Mouse (Mus musculus) mature B cell (primary cell): Measurements from ENCODE around the gene Sergef.

Experiments
- in situ Hi-C: fragments of 300-500 bp; cut with MboI; formaldehyde crosslinking; loops from 2 replicates; pipeline ENCODE4 v1.14.3; 2019

Gene Sergef

DNA sequence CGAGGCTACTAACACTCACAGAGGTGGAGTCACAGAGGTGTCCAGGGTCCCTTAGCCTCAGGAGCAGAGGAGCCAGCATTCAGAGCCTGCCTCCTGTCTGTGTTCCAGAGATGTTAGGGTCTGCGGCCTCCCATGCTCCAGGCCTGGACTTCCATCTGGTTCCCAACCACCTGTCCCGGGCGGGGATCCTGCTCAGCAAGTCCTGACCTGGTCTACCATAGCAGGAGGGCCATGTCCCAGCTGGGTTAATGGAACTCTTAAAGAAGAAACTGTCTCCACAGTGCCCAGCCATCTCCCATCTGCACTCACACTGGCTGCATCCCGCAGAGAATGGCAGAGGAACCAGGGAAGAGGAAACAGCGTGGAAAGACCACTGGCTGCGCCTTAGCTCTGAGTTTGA lies 234.9 kb downstream of the Sergef start:
- in situ Hi-C loops: no loop called here

DNA sequence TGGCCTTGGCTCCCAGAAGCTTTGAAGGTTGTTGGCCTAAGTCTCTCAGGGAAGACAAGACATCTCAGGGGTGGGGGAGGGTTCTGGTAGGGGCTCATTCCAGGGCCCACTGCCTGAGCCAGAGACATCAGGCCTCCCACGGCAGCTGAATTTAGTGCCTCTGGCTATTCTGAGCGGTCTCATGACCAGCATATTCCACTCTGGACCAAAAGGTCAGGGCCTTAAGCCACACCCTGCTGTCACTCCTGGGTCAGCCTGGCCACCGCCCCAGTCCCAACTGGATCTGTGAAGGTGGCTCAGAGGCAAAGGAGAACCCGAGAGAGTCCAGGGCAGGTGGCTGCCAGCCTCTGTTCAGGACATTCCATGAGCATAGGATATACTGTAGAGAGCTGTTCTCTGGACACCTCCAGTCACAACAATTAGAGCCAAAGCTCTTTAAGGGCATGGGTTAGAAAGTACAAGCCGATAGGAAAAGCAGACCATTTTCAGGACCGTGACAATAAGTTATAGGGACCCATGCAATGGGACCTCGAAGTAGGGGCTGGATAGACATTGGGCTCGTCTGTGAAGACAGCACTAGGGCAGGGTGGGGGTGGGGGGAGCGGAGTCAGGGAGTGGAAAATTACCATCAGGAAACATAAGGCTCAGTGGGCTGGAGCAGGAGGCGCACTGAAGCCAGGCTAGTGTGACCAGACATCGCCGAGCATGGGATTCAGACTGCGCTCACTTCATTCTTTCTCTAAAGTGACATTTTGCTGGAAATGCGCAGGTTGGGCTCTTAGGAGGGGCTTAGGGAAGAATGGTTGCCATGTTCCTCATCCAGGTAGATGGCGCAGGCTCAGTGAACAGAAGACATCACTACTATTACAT lies 235.8 kb downstream of the Sergef start:
- in situ Hi-C loops: no loop called here

DNA sequence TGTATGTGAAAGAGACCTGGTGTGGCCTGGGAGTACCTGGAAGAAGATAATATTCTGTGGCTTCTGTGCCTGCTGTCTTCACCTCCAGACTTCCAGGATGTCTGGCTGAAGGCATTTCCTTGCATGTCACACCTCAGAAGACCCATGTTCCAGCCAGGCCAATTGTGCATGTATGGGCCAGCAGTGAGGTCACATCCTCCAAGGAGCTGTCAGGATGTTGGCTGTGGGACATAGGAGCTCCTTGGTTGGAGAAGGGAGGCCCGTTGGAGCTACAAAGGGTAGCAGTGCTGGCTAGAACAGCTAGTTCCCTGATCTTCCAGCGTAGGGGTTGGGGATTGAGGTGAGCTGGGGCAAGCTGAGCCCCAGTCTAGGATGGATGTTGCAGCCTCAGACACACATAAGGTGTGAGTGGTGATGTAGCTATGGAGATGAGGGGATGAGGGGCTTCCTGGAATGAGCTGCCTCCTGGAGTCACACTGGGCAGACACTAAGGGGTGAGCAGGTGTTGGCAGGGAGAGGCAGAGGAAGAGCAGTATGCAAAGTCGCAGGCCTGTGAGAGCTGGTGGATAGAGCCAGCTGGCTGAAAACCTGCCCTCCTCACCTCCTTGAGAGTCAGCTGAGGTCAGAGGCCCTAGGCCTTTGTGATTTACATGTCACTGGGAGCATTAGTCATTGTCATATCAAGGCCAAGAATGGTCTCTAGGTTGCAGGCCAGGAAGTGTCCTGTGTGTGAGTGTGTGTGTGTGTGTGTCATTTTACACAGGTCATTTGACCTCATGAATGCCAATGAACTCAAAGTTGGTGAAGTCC lies 238.0 kb downstream of the Sergef start:
- in situ Hi-C loops: no loop called here

DNA sequence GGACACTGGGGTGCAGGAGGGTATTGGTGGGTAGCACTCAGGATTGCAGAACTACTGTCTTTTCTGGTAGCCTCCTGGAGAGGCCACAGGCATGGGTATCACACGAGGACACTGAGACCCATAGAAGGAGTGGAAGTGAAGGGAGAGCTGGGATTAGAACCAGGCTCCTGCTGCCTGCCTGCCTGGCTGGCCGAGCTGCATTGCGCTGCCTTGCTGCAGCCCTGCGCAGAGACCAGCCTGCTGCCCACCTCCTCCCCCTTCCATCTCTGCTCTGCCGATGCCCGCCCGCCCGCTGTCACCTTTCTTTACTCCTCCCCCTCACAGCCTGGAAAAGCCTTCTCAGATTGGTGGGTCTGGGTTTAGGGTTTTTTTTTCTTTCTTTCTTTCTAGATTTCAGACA lies 239.3 kb downstream of the Sergef start:
- in situ Hi-C loops: no loop called here

DNA sequence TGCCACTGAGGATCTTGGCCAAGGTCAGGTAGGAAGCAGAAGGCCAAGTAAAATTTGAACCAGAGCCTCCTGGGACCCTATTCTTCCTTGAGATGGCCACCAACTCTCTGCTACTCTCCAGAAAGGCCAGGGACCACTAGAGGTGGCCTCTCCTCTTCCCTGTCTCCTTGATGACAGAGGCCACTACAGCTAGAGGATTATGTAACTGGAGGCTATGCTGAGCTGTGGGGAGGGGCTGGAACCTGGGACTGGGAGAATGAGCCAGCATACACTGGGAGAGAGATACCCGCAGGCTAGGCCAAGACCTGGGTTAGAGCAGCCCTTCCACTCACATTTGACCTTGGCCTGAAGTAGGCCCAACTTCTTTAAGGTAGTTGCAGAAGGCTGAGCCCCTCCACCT lies 239.9 kb downstream of the Sergef start:
- in situ Hi-C loops: no loop called here

DNA sequence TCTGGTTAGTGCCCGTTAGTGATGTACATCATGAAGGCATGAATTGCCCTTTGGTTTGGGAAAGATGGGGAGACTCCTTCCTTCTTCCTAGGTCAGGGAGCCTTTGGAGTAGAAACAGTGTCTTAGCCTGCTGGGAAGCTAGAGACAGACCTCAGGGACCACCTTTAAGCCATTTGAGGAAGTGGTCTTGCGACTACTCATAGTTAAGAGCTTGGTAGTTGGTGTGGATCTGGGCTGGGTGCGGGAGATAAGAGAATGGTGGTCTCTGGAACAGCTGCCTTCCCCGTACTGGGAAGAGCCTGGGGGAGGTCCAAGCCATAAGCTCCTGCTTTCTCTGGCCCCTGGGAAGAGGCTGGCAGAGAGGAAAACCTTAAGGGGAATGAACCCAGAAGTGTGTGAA lies 241.0 kb downstream of the Sergef start:
- in situ Hi-C loops: no loop called here

DNA sequence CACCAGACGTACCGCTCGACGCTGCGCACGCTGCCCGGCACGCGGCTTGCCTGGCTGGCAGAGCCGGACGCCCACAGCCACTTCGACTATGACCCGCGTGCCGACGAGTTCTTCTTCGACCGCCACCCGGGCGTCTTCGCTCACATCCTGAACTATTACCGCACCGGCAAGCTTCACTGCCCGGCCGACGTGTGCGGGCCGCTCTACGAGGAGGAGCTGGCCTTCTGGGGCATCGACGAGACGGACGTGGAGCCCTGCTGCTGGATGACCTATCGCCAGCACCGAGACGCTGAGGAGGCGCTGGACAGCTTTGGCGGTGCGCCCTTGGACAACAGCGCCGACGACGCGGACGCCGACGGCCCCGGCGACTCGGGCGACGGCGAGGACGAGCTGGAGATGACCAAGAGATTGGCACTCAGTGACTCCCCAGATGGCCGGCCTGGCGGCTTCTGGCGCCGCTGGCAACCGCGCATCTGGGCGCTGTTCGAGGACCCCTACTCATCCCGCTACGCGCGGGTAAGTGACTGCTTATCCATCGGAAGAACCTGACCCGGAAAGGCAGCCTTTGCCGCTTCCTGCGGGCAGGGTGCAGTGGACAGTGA lies 241.8 kb downstream of the Sergef start:
- in situ Hi-C loops: no loop called here

DNA sequence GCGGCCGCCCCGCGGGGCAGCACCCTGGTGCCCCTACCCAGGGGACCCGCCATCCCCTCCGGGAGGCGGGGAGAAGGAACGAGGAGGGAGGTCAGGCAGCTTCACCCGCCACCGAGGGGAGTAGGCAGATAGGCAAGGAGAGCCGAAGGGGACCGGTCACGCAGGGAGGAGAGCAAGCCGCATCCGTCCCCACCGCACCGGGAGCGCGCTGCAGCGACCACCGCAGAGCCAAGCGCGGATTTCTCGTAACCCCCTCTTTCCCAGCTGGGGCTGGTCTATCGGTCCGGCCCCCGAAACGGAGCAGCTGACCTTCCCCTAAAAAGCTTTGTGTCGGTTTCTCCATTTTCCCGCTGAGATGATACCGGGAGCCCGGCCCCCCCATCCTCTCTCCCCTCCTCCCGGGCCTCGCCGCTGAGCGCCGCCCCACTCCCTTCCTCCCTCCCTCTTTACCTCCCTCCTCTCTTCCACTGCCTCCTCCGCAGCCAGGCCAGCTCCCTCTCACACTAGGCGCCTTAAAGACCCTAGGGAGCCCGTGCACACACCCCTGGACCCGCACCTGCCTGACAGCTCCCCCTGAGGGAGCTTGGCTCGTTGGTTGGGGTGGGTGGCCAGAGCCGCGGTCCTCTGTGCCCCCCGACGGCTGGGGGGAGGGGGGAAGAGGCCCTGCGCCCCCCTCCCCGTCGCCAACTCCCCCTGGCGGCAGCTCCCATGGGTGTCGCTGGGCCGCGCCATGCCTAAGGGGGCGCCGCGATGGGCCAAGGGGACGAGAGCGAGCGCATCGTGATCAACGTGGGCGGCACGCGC lies 242.5 kb downstream of the Sergef start:
- in situ Hi-C loops: no loop called here

DNA sequence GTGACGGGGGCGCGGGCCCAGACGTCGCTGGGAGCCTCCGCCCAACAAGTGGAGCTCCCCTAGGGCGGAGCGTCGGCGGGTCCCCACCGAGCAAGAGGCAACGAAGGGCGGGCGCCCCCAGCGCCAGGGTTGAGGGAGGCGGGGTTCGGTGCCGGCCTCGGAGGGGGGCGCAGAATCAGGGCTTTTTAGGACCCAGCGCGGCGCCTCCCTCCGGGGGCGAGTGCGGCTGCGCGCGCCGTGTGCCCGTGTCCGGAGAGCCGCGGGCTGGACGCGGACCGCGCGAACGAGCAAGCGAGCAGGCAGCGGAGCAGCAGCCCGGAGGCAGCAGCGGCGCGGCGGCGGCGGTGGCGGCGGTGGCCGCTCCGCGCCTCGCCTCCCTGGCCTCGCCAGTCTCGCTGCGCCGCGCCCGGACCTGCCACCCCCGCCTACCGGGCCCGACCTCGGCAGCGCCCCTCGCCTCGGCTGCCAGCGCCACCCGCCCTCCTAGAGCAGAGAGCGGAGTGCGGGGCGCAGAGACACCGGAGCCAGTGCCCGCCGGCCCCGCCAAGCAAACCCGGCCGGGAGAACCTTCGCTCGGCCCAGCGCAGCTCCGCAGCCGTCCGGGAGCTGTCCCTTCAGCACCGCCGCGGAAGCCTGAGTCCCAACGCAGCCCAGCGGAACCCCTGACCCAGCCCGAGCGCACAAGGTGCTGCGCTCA lies 243.2 kb downstream of the Sergef start, which contains the start of gene Kcnc1:
Gene Kcnc1, plus strand, starts transcription at position 267 of the 697 bp plus-strand sequence.
- in situ Hi-C loops: no loop called here

DNA sequence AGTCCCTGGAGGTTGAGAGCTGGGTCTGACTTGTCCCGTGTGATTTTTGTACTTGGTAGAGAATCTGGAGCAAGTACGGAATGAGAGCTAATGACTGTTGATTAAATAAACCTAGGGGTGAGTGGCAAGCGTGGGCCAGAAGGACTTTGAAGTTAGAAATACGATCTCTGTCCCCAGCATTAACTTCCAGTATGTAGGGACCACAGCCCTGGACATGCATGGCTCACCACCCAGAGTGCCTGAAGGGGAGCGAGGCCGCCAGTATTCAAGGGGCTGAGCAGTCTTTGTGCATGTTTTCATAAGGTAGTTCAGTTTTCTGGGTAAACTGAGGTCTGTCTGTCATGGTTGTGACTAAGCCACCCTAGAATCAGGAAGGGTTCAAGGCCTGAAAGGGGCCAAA lies 244.0 kb downstream of the Sergef start:
- in situ Hi-C loops: no loop called here

DNA sequence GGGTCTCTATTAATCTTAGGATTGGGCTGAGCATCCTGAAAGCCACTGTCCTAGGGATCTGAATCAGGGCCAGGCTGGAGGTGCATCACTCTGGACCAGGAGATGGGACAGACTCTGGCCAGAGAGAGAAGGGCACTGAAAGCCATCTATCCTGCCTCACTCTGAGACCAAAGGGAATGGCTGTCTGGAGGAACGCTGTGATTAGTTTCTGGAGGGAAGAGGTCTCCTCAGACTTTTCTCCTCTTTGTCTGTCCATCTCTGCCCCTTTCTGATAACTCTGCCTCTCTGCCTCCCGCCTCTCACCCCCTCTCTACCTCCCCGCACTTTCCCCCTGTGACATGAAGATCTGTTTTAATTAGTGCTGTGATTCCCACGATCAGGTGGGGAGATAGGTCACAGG lies 244.7 kb downstream of the Sergef start:
- in situ Hi-C loops: loop anchor here (5.0 kb wide), 1 partner anchor 207 kb away; no protein-coding TSS in a partner anchor

DNA sequence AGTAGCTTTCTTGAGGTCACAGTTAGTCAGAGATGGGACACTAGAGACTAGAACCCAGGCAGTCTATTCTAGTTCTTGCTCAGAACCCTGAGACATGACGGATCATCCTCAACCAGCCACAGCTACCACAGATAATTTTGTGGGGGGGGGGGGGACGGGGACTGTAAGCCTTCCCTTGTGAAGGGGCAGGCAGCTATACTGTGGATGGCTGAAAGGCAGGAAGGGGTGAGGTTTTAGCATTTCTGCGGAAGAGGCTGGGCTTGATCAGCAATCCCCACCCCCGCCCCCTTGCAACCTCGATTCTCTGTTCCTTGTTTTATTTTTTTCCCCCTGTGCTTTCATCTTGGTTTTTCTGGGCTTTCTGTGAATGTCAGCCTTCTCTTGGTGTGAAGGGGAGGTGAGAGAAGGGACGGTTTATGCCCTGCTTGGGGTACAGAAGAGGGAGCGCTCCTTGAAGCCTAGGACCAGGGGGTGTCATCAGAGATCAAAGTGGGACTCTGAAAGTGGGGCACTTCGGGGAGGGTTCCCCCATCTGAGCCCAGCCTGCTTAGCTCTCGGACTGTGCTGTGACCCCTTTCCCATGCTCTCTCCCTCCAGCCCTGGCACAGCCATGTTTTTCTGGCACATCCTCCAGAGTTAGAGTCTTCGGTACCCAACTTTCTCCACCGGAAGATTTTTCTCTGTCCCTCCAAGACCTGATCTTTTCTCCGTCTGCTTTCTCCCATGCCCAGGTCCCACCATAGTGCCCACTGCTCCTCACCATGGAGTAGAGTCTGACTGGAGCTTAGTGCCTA lies 245.7 kb downstream of the Sergef start:
- in situ Hi-C loops: loop anchor here (5.0 kb wide), 1 partner anchor 208 kb away; no protein-coding TSS in a partner anchor
